Mouse (Mus musculus): ENCODE measurements around the gene AI987944. TPM values are rescaled to one million over a fixed set of nuclear protein-coding genes. Genes with fewer than 3 reads are reported as not detected.
A peak's percentile ranks its signal among the peaks of the same experiment; 100 is the strongest.

The AI987944 gene
- total RNA-seq (2014; fragmentation: Nextera tagmentation): 23.8 and 33.7 TPM in 2 replicates
- total RNA-seq (2017): 19.5 and 27.3 TPM in 2 replicates

- peak; percentile 95 for ATAC-seq (replicated peaks; ENCODE audit: poor library complexity, severe bottlenecking)
Measured at GRCm38 (mm10) chr7:41393048-41393971, at the start of gene AI987944. TSS of gene AI987944 (minus strand) at chr7:41393379.

- ATAC-seq (replicated peaks; ENCODE audit: poor library complexity, severe bottlenecking): no peak
Measured at GRCm38 (mm10) chr7:41394130-41394529, 951 bp upstream of the AI987944 start.

Other genes starting within 250 kb of the AI987944 start
- not detected in 2 replicates for gene Gm5592, start 239.5 kb downstream of the AI987944 start, total RNA-seq (2014; fragmentation: Nextera tagmentation)
- gene Gm5592, start 239.5 kb downstream of the AI987944 start, total RNA-seq (2017): not detected in 2 replicates
- gene Vmn2r57, start 55.3 kb upstream of the AI987944 start, total RNA-seq (2014; fragmentation: Nextera tagmentation): not detected in 2 replicates
- gene Vmn2r57, start 55.3 kb upstream of the AI987944 start, total RNA-seq (2017): not detected in 2 replicates
- gene Gm20449, start 106.0 kb upstream of the AI987944 start, total RNA-seq (2014; fragmentation: Nextera tagmentation): not detected in 2 replicates
- not detected in 2 replicates for gene Gm20449, start 106.0 kb upstream of the AI987944 start, total RNA-seq (2017)
- 12.0 and 23.4 TPM in 2 replicates for gene AW146154, start 106.5 kb upstream of the AI987944 start, total RNA-seq (2014; fragmentation: Nextera tagmentation)
- 7.5 and 8.4 TPM in 2 replicates for gene AW146154, start 106.5 kb upstream of the AI987944 start, total RNA-seq (2017)
- gene Gm6871, start 180.3 kb upstream of the AI987944 start, total RNA-seq (2014; fragmentation: Nextera tagmentation): not detected in 2 replicates
- gene Gm6871, start 180.3 kb upstream of the AI987944 start, total RNA-seq (2017): not detected in 2 replicates
- 26.0 and 27.4 TPM in 2 replicates for gene 2610021A01Rik, start 205.9 kb upstream of the AI987944 start, total RNA-seq (2014; fragmentation: Nextera tagmentation)
- 25.9 and 27.7 TPM in 2 replicates for gene 2610021A01Rik, start 205.9 kb upstream of the AI987944 start, total RNA-seq (2017)
- 15.0 and 22.6 TPM in 2 replicates for gene Zfp788, start 239.8 kb upstream of the AI987944 start, total RNA-seq (2014; fragmentation: Nextera tagmentation)
- 9.2 and 10.6 TPM in 2 replicates for gene Zfp788, start 239.8 kb upstream of the AI987944 start, total RNA-seq (2017)

Data from granulocyte monocyte progenitor cell, adult 5-6 weeks (primary cell).